Comparison of ENCODE assay signal across 14 mouse cellular contexts in the genomic region with DNA sequence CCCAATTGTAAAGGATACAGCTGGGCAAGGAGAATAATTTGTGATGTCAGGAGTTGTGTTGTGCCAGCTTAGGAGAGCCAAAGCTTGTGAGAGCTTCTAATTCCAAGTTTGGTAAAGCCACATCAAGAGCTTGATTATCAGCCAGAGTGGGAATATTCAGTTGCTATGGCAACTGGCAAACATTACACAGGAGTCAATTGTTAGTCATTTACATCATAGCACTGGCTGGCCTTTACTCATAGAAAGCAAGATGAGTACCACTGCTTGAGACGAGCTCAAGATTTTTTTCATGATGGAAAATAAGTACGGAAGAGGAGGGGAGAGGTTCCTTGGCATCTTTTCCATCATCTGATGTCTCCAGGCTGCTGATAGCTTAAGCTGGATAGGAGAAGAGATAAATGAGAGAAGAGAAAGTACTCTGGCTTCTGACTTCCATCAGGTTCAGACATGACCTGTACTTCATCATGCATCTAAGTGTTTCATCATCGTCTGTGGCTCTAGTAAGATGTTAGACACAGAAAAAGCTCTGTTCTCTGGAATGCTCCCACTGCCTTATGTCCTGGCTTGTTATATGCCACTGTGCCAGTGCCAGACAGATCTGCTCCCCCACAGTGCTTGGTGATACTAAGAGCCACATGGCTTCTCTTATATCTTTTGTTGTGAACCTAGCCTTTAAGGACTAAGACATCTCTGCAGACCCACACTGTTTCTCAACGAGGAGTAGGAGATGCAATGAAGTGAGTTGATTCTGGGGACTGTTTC. TPM values are rescaled to one million over a fixed set of nuclear protein-coding genes. Genes with fewer than 3 reads are reported as not detected.
DNase-seq lines count a peak whose midpoint lies in the region; ATAC-seq and TF ChIP-seq lines count a peak whose summit lies in the region.
"Had no signal": no experiment of that assay in that cellular context is flagged by ENCODE, and none has a peak within 500 bp of the region (broad histone marks: within the 10 kb centered on the region; RNA-seq: fewer than 3 reads in every experiment).

No protein-coding gene starts in this region.

- TF ChIP-seq EP300 in lung, postnatal 0 days (IDR thresholded peaks at IDR 0.05) = no peak

- H3K9ac ChIP-seq in forebrain, postnatal 0 days = no peak overlapping the region
- no peak overlapping the region for H3K9ac ChIP-seq in forebrain, embryonic 15.5 days (replicated peaks)
- no peak overlapping the region for H3K9ac ChIP-seq in lung, postnatal 0 days (replicated peaks; ENCODE audit: low read depth)
- H3K9ac ChIP-seq in kidney, embryonic 14.5 days (ENCODE audit: low read depth, low read length) = no peak overlapping the region
- H3K9ac ChIP-seq in forebrain, embryonic 11.5 days (ENCODE audit: low read length) = no peak overlapping the region
- H3K9ac ChIP-seq: heart, embryonic 12.5 days; hindbrain, embryonic 15.5 days had no signal

- no peaks in the 10 kb centered on the region for H3K9me3 ChIP-seq in forebrain, postnatal 0 days (ENCODE audit: low read length)
- H3K9me3 ChIP-seq in forebrain, embryonic 15.5 days = no peaks in the 10 kb centered on the region
- H3K9me3 ChIP-seq in lung, postnatal 0 days (ENCODE audit: low read length) = no peaks in the 10 kb centered on the region; the same call in 1 of the 2 replicates
- H3K9me3 ChIP-seq in kidney, embryonic 14.5 days (ENCODE audit: control insufficient read depth, low read length) = no peaks in the 10 kb centered on the region
- no peaks in the 10 kb centered on the region for H3K9me3 ChIP-seq in forebrain, embryonic 11.5 days (ENCODE audit: control insufficient read depth, low read length)
- H3K9me3 ChIP-seq: heart, embryonic 12.5 days; hindbrain, embryonic 15.5 days had no signal

- TF ChIP-seq CTCF in forebrain, postnatal 0 days (IDR thresholded peaks at IDR 0.05; ENCODE audit: low read depth) = no peak
- no peak for TF ChIP-seq CTCF in lung, postnatal 0 days (IDR thresholded peaks at IDR 0.05)

- H3K4me3 ChIP-seq in forebrain, postnatal 0 days (ENCODE audit: low read depth, low read length) = no peak overlapping the region
- no peak overlapping the region for H3K4me3 ChIP-seq in forebrain, embryonic 15.5 days
- H3K4me3 ChIP-seq in lung, postnatal 0 days (ENCODE audit: low read depth, low read length) = no peak overlapping the region
- H3K4me3 ChIP-seq in kidney, embryonic 14.5 days (ENCODE audit: low read length) = no peak overlapping the region
- no peak overlapping the region for H3K4me3 ChIP-seq in forebrain, embryonic 11.5 days (ENCODE audit: low read depth, low read length)
- H3K4me3 ChIP-seq: heart, embryonic 12.5 days; hindbrain, embryonic 15.5 days had no signal

- peak; percentile 27 for DNase-seq in forebrain, postnatal 0 days
- peak; percentile 37 for DNase-seq in lung, postnatal 0 days (ENCODE audit: low spot score)
- no peak for DNase-seq in lung, postnatal 36 days
- peak; percentile 14 for DNase-seq in brain, embryonic 18.5 days (ENCODE audit: low read depth, low spot score)
- DNase-seq in layer of hippocampus, adult 9-11 months = peak; percentile 62
- DNase-seq in forebrain, embryonic 11.5 days (ENCODE audit: low spot score) = no peak
- DNase-seq: liver had no signal

- peak; percentile 34; the same call in 1 of the 2 replicates for ATAC-seq in forebrain, postnatal 0 days
- no peak for ATAC-seq in forebrain, embryonic 15.5 days (replicated peaks)
- ATAC-seq in lung, postnatal 0 days = peak; percentile 49
- ATAC-seq in kidney, embryonic 14.5 days (ENCODE audit: low FRiP score, low TSS enrichment) = no peak
- ATAC-seq in forebrain, embryonic 11.5 days (replicated peaks; ENCODE audit: low FRiP score) = no peak
- ATAC-seq: CD4-positive, CD25-positive, alpha-beta regulatory T cell, adult 4 months had no signal

- no peaks in the 10 kb centered on the region for H3K27me3 ChIP-seq in forebrain, postnatal 0 days (ENCODE audit: insufficient read depth, low read length)
- H3K27me3 ChIP-seq in forebrain, embryonic 15.5 days = no peaks in the 10 kb centered on the region
- no peaks in the 10 kb centered on the region for H3K27me3 ChIP-seq in lung, postnatal 0 days (replicated peaks; ENCODE audit: insufficient read depth, low read length)
- H3K27me3 ChIP-seq in kidney, embryonic 14.5 days (ENCODE audit: control insufficient read depth, insufficient read depth, low read length) = no peaks in the 10 kb centered on the region
- no peaks in the 10 kb centered on the region for H3K27me3 ChIP-seq in forebrain, embryonic 11.5 days (ENCODE audit: control insufficient read depth, insufficient read depth, low read length)
- H3K27me3 ChIP-seq: heart, embryonic 12.5 days; hindbrain, embryonic 15.5 days had no signal

- no peak overlapping the region for H3K27ac ChIP-seq in forebrain, postnatal 0 days (ENCODE audit: low read depth, low read length)
- no peak overlapping the region for H3K27ac ChIP-seq in forebrain, embryonic 15.5 days (replicated peaks)
- no peak overlapping the region for H3K27ac ChIP-seq in lung, postnatal 0 days (ENCODE audit: low read length)
- no peak overlapping the region for H3K27ac ChIP-seq in kidney, embryonic 14.5 days (ENCODE audit: low read depth, low read length)
- H3K27ac ChIP-seq in forebrain, embryonic 11.5 days (ENCODE audit: low read depth, low read length) = no peak overlapping the region
- H3K27ac ChIP-seq: hindbrain, embryonic 15.5 days; kidney, postnatal 0 days; macrophage had no signal

- H3K4me2 ChIP-seq in forebrain, postnatal 0 days (ENCODE audit: low read depth) = no peak overlapping the region
- no peak overlapping the region for H3K4me2 ChIP-seq in forebrain, embryonic 15.5 days (replicated peaks)
- no peak overlapping the region for H3K4me2 ChIP-seq in lung, postnatal 0 days (replicated peaks; ENCODE audit: low read depth, low read length)
- no peak overlapping the region for H3K4me2 ChIP-seq in kidney, embryonic 14.5 days (replicated peaks; ENCODE audit: low read depth, low read length)
- H3K4me2 ChIP-seq in forebrain, embryonic 11.5 days (ENCODE audit: low read depth, low read length, severe bottlenecking) = no peak overlapping the region
- H3K4me2 ChIP-seq: heart, embryonic 12.5 days; hindbrain, embryonic 15.5 days had no signal

- H3K4me1 ChIP-seq in forebrain, postnatal 0 days (ENCODE audit: insufficient read depth) = no peaks in the 10 kb centered on the region
- no peaks in the 10 kb centered on the region for H3K4me1 ChIP-seq in forebrain, embryonic 15.5 days
- H3K4me1 ChIP-seq in lung, postnatal 0 days (ENCODE audit: insufficient read depth, low read depth, low read length) = no peaks in the 10 kb centered on the region
- no peaks in the 10 kb centered on the region for H3K4me1 ChIP-seq in kidney, embryonic 14.5 days (ENCODE audit: control insufficient read depth, insufficient read depth, low read length)
- H3K4me1 ChIP-seq in forebrain, embryonic 11.5 days (replicated peaks; ENCODE audit: control insufficient read depth, insufficient read depth, low read length) = no peaks in the 10 kb centered on the region
- H3K4me1 ChIP-seq: heart, embryonic 12.5 days; hindbrain, embryonic 15.5 days had no signal

- 59% methylated on average over 4 of the region's 4 CpGs for WGBS in forebrain, postnatal 0 days
- WGBS in forebrain, embryonic 15.5 days = 61% methylated on average over 4 of the region's 4 CpGs
- 45% methylated on average over 4 of the region's 4 CpGs for WGBS in lung, postnatal 0 days
- 84% methylated on average over 4 of the region's 4 CpGs for WGBS in kidney, embryonic 14.5 days
- WGBS in forebrain, embryonic 11.5 days = 77% methylated on average over 4 of the region's 4 CpGs

- H3K36me3 ChIP-seq in forebrain, postnatal 0 days (ENCODE audit: insufficient read depth) = no peaks in the 10 kb centered on the region
- no peaks in the 10 kb centered on the region for H3K36me3 ChIP-seq in forebrain, embryonic 15.5 days
- H3K36me3 ChIP-seq in lung, postnatal 0 days (ENCODE audit: insufficient read depth, low read length) = no peaks in the 10 kb centered on the region
- H3K36me3 ChIP-seq in kidney, embryonic 14.5 days (ENCODE audit: control insufficient read depth, insufficient read depth, low read length) = no peaks in the 10 kb centered on the region
- no peaks in the 10 kb centered on the region for H3K36me3 ChIP-seq in forebrain, embryonic 11.5 days (ENCODE audit: control insufficient read depth, insufficient read depth, low read length)
- H3K36me3 ChIP-seq: heart, embryonic 12.5 days; hindbrain, embryonic 15.5 days had no signal

RNA-seq across cellular contexts. Expression of a gene that starts 15.0 kb away (rescaled TPM):
- total RNA-seq in forebrain, postnatal 0 days (2014; rRNA removed) = not detected in 2 replicates
- not detected in 2 replicates for polyA plus RNA-seq in forebrain, postnatal 0 days (2015; fragmentation: Nextera tagmentation; extraction: Ambion mirVana)
- not detected in 2 replicates for polyA plus RNA-seq in forebrain, embryonic 15.5 days (2015; fragmentation: Nextera tagmentation; extraction: Ambion mirVana)
- not detected in 2 replicates for polyA plus RNA-seq in lung, postnatal 0 days (2015; fragmentation: Nextera tagmentation; extraction: Ambion mirVana)
- polyA plus RNA-seq in kidney, embryonic 14.5 days (2014; fragmentation: Nextera tagmentation; extraction: Ambion mirVana) = not detected in 2 replicates
- not detected in 2 replicates for polyA plus RNA-seq in forebrain, embryonic 11.5 days (2014; fragmentation: Nextera tagmentation; extraction: Ambion mirVana)
- polyA plus RNA-seq: CD4-positive, CD25-positive, alpha-beta regulatory T cell, adult 4 months; heart, embryonic 12.5 days; hindbrain, embryonic 15.5 days; kidney, postnatal 0 days; macrophage had no signal

Comparison
In these comparisons a context has a peak if more than half of its experiments do, and no peak if none do; other contexts are left out.
1. ATAC-seq: peak in forebrain, postnatal 0 days (single experiment) and lung, postnatal 0 days (single experiment); none in forebrain, embryonic 15.5 days (single experiment), kidney, embryonic 14.5 days (single experiment) and forebrain, embryonic 11.5 days (single experiment).
2. DNase-seq: peak in forebrain, postnatal 0 days (single experiment), lung, postnatal 0 days (single experiment), brain, embryonic 18.5 days (single experiment) and layer of hippocampus, adult 9-11 months (single experiment); none in lung, postnatal 36 days (single experiment) and forebrain, embryonic 11.5 days (single experiment).